Mouse (Mus musculus): ENCODE measurements around the gene H2al1i. TPM values are rescaled to one million over a fixed set of nuclear protein-coding genes. Genes with fewer than 3 reads are reported as not detected.

Gene H2al1i
- total RNA-seq, 2 experiments from 2014 or later = not detected

Other genes with a start within 250 kb of the H2al1i start
- not detected in 2 replicates for gene H2al1a, start 25.4 kb upstream of the H2al1i start, total RNA-seq (2015)
- gene H2al1a, start 25.4 kb upstream of the H2al1i start, total RNA-seq (2017) = not detected in 2 replicates
- not detected in 2 replicates for gene H2al1b, start 22.2 kb upstream of the H2al1i start, total RNA-seq (2015)
- not detected in 2 replicates for gene H2al1b, start 22.2 kb upstream of the H2al1i start, total RNA-seq (2017)
- not detected in 2 replicates for gene H2al1c, start 19.0 kb upstream of the H2al1i start, total RNA-seq (2015)
- not detected in 2 replicates for gene H2al1c, start 19.0 kb upstream of the H2al1i start, total RNA-seq (2017)
- not detected in 2 replicates for gene H2al1d, start 15.8 kb upstream of the H2al1i start, total RNA-seq (2015)
- gene H2al1d, start 15.8 kb upstream of the H2al1i start, total RNA-seq (2017) = not detected in 2 replicates
- gene H2al1e, start 12.7 kb upstream of the H2al1i start, total RNA-seq (2015) = not detected in 2 replicates
- not detected in 2 replicates for gene H2al1e, start 12.7 kb upstream of the H2al1i start, total RNA-seq (2017)
- not detected in 2 replicates for gene H2al1f, start 9.5 kb upstream of the H2al1i start, total RNA-seq (2015)
- not detected in 2 replicates for gene H2al1f, start 9.5 kb upstream of the H2al1i start, total RNA-seq (2017)
- not detected in 2 replicates for gene H2al1g, start 6.4 kb upstream of the H2al1i start, total RNA-seq (2015)
- not detected in 2 replicates for gene H2al1g, start 6.4 kb upstream of the H2al1i start, total RNA-seq (2017)
- not detected in 2 replicates for gene H2al1h, start 3.2 kb upstream of the H2al1i start, total RNA-seq (2015)
- gene H2al1h, start 3.2 kb upstream of the H2al1i start, total RNA-seq (2017) = not detected in 2 replicates
- not detected in 2 replicates for gene H2al1j, start 3.2 kb downstream of the H2al1i start, total RNA-seq (2015)
- gene H2al1j, start 3.2 kb downstream of the H2al1i start, total RNA-seq (2017) = not detected in 2 replicates